ENCODE assay signal across 9 mouse cellular contexts in genomic region chr15:79951730-79952503, GRCm38 (mm10). TPM values are rescaled to one million over a fixed set of nuclear protein-coding genes. Genes with fewer than 3 reads are reported as not detected.
A peak's percentile ranks its signal among the peaks of the same experiment; 100 is the strongest.
DNase-seq lines count a peak whose midpoint lies in the region; ATAC-seq lines count a peak whose summit lies in the region.
"Had no signal": no experiment of that assay in that cellular context is flagged by ENCODE, and none has a peak within 500 bp of the region (broad histone marks: within the 10 kb centered on the region; RNA-seq: fewer than 3 reads in every experiment).

No protein-coding gene starts in this region.

- no peak overlapping the region for H3K9ac ChIP-seq in hindbrain, embryonic 14.5 days
- H3K9ac ChIP-seq in liver, embryonic 13.5 days, result no peak overlapping the region

- intact Hi-C loops in heart, postnatal 25 days (cut with DNase I), result loop anchor here (2.0 kb wide), 1 partner anchor 53 kb away; no protein-coding TSS in a partner anchor

- H3K27ac ChIP-seq in embryonic facial prominence, embryonic 10.5 days (replicated peaks), result peak overlapping the region; percentile 83
- 0 out of 2 replicates have a peak overlapping the region, but pooled peaks have one; percentile 8 for H3K27ac ChIP-seq in hindbrain, embryonic 14.5 days
- peak overlapping the region; percentile 55 for H3K27ac ChIP-seq in liver, embryonic 13.5 days

- DNase-seq in heart, adult 11 months, result peak; percentile 98
- no peak for DNase-seq in heart, postnatal 25 days (ENCODE audit: low spot score)
- DNase-seq in embryonic facial prominence, embryonic 10.5 days (ENCODE audit: low spot score), result peak; percentile 52
- no peak for DNase-seq in hindbrain, embryonic 14.5 days (ENCODE audit: low spot score)
- DNase-seq in liver, embryonic 13.5 days, result no peak
- no peak for DNase-seq in spleen, postnatal 4 days (ENCODE audit: low spot score in 2 of 2)
- DNase-seq in cerebellum, postnatal 14 days, result no peak
- DNase-seq in frontal cortex, postnatal 14 days (ENCODE audit: low spot score in 2 of 2), result no peak

- 42% methylated on average over 14 of the region's 14 CpGs for WGBS in embryonic facial prominence, embryonic 10.5 days
- WGBS in hindbrain, embryonic 14.5 days, result 38% methylated on average over 14 of the region's 14 CpGs
- 68% methylated on average over 14 of the region's 14 CpGs for WGBS in liver, embryonic 13.5 days (ENCODE audit: insufficient replicate concordance)

- peaks cover 45% of the 10 kb centered on the region for H3K4me1 ChIP-seq in embryonic facial prominence, embryonic 10.5 days
- peaks cover 20% of the 10 kb centered on the region for H3K4me1 ChIP-seq in hindbrain, embryonic 14.5 days (replicated peaks; ENCODE audit: control insufficient read depth, insufficient read depth, low read length)
- peaks cover 18% of the 10 kb centered on the region for H3K4me1 ChIP-seq in liver, embryonic 13.5 days (replicated peaks)

- no peaks in the 10 kb centered on the region for H3K27me3 ChIP-seq in embryonic facial prominence, embryonic 10.5 days (replicated peaks; ENCODE audit: low read depth, poor library complexity, severe bottlenecking)
- H3K27me3 ChIP-seq in hindbrain, embryonic 14.5 days (ENCODE audit: control insufficient read depth, insufficient read depth, low read length), result no peaks in the 10 kb centered on the region
- peaks cover 23% of the 10 kb centered on the region; the same call in 1 of the 2 replicates for H3K27me3 ChIP-seq in liver, embryonic 13.5 days

- ATAC-seq in hindbrain, embryonic 14.5 days (ENCODE audit: low FRiP score), result no peak
- ATAC-seq in liver, embryonic 13.5 days (ENCODE audit: low read depth), result no peak

- H3K4me2 ChIP-seq in hindbrain, embryonic 14.5 days (replicated peaks), result no peak overlapping the region
- no peak overlapping the region for H3K4me2 ChIP-seq in liver, embryonic 13.5 days

- no peak overlapping the region for H3K4me3 ChIP-seq in embryonic facial prominence, embryonic 10.5 days
- no peak overlapping the region for H3K4me3 ChIP-seq in hindbrain, embryonic 14.5 days (replicated peaks; ENCODE audit: low read length)
- no peak overlapping the region for H3K4me3 ChIP-seq in liver, embryonic 13.5 days (replicated peaks)

- no peaks in the 10 kb centered on the region for H3K9me3 ChIP-seq in embryonic facial prominence, embryonic 10.5 days
- no peaks in the 10 kb centered on the region for H3K9me3 ChIP-seq in hindbrain, embryonic 14.5 days (ENCODE audit: control insufficient read depth, low read length)
- no peaks in the 10 kb centered on the region for H3K9me3 ChIP-seq in liver, embryonic 13.5 days (replicated peaks)
- H3K9me3 ChIP-seq: G1E had no signal

- H3K36me3 ChIP-seq in embryonic facial prominence, embryonic 10.5 days (replicated peaks), result no peaks in the 10 kb centered on the region
- H3K36me3 ChIP-seq in hindbrain, embryonic 14.5 days (replicated peaks; ENCODE audit: control insufficient read depth, insufficient read depth), result no peaks in the 10 kb centered on the region
- H3K36me3 ChIP-seq in liver, embryonic 13.5 days, result no peaks in the 10 kb centered on the region
- H3K36me3 ChIP-seq: G1E had no signal

RNA-seq across cellular contexts. Expression of gene Cbx7, which starts 19.0 kb away (rescaled TPM):
- 1 to 10 TPM; 9.4 to 9.8 TPM for total RNA-seq in heart, postnatal 25 days (2021)
- 2.1 and 2.4 TPM in 2 replicates for polyA plus RNA-seq in embryonic facial prominence, embryonic 10.5 days (2016; fragmentation: Nextera tagmentation; extraction: Ambion mirVana)
- polyA plus RNA-seq in hindbrain, embryonic 14.5 days (2014; fragmentation: Nextera tagmentation; extraction: Ambion mirVana), result 3.2 and 4.0 TPM in 2 replicates
- polyA plus RNA-seq in liver, embryonic 13.5 days (2015; fragmentation: Nextera tagmentation; extraction: Ambion mirVana), result 0.89 and 1.4 TPM in 2 replicates

Comparison
In these comparisons a context has a peak if more than half of its experiments do, and no peak if none do; other contexts are left out.
1. DNase-seq: peak in heart, adult 11 months (single experiment) and embryonic facial prominence, embryonic 10.5 days (single experiment); none in heart, postnatal 25 days (single experiment), hindbrain, embryonic 14.5 days (single experiment), liver, embryonic 13.5 days (single experiment), spleen, postnatal 4 days (0 of 2), cerebellum, postnatal 14 days (0 of 2) and frontal cortex, postnatal 14 days (0 of 2).
2. H3K27ac ChIP-seq: peak in every context shown above with its lines; median percentile 83 in embryonic facial prominence, embryonic 10.5 days; 55 in liver, embryonic 13.5 days; 8 in hindbrain, embryonic 14.5 days.